Mouse (Mus musculus) kidney, adult 2 months (tissue): ENCODE measurements at regions not wholly inside any gene's neighbourhood (a gene's known extent, or its start where the extent isn't known, plus 50 kb on each side); places are given as distances from the start of the nearest gene placed in this dataset.

Experiments
- CTCF ChIP-seq: fragments of 200-500 bp; conservative IDR thresholded peaks from 2 replicates; pipeline ENCODE4 v1.5.1; 2011; ENCODE audit warnings: low read depth, mild to moderate bottlenecking, control low read depth, low read length, moderate library complexity, mixed read lengths; ENCODE audit not compliant: insufficient read depth, insufficient read length
- POLR2A ChIP-seq: fragments of 200-500 bp; IDR thresholded peaks from one replicate; pipeline ENCODE4 v1.6.1; 2011; ENCODE audit warnings: low read depth, low read length, control low read depth

GRCm38 (mm10) chr10:56831331-56831730 is 454.2 kb downstream of the Gja1 start:
- TF ChIP-seq POLR2A (no peak), CTCF (no peak)
